Mouse (Mus musculus) hindbrain, embryonic 12.5 days (tissue): ENCODE data around the gene Rbms1. TPM values are rescaled to one million over a fixed set of nuclear protein-coding genes. Genes with fewer than 3 reads are reported as not detected.

Source experiments
- ATAC-seq: fragments of 200-750 bp; cut with Nextera tagmentation; 2 replicates; pipeline ENCODE4 v1.8.0; 2017; ENCODE audit warnings: moderate TSS enrichment; ENCODE audit not compliant: low FRiP score
- H3K27ac ChIP-seq: fragments of 300-500 bp; sonication (generic); 2 replicates; pipeline ENCODE4 v1.5.1; 2016; ENCODE audit warnings: mild to moderate bottlenecking
- H3K27me3 ChIP-seq: fragments of 300-500 bp; sonication (generic); 2 replicates; pipeline ENCODE4 v1.6.1; 2016; ENCODE audit warnings: mild to moderate bottlenecking
- H3K36me3 ChIP-seq: fragments of 300-500 bp; sonication (generic); 2 replicates; pipeline ENCODE4 v1.6.1; 2016; ENCODE audit warnings: mild to moderate bottlenecking
- H3K4me1 ChIP-seq: fragments of 300-500 bp; sonication (generic); 2 replicates; pipeline ENCODE4 v1.6.1; 2016
- H3K4me2 ChIP-seq: fragments of 300-500 bp; sonication (generic); replicated peaks from 2 replicates; pipeline ENCODE4 v1.6.1; 2016; ENCODE audit warnings: mild to moderate bottlenecking
- H3K4me3 ChIP-seq: fragments of 300-500 bp; sonication (generic); 2 replicates; pipeline ENCODE4 v1.5.1; 2016; ENCODE audit warnings: mild to moderate bottlenecking
- H3K9ac ChIP-seq: fragments of 300-500 bp; sonication (generic); 2 replicates; pipeline ENCODE4 v1.6.1; 2016; ENCODE audit warnings: mild to moderate bottlenecking, moderate library complexity
- H3K9me3 ChIP-seq: fragments of 300-500 bp; sonication (generic); replicated peaks from 2 replicates; pipeline ENCODE4 v1.6.1; 2016; ENCODE audit warnings: mild to moderate bottlenecking
- WGBS: fragments of 180-500 bp; shearing (Covaris S2); methylation state at CpG from one replicate; pipeline ENCODE4 v1.1.7; 2016; 5-methylcytosine and 5-hydroxymethylcytosine counted together
- polyA plus RNA-seq: library from polyadenylated mRNA; unstranded; fragments of >200 nt; fragmentation: Nextera tagmentation; extraction: Ambion mirVana; gene quantifications from 2 replicates; pipeline ENCODE4 v1.2.1, GENCODE M21; 2016

The Rbms1 gene
- polyA plus RNA-seq, 1 experiment from 2014 or later: 74.1 TPM

- H3K9me3 ChIP-seq: no peaks in the 10 kb centered on the region
- no peak overlapping the region for H3K4me3 ChIP-seq
- H3K9ac ChIP-seq: no peak overlapping the region
- H3K27ac ChIP-seq: no peak overlapping the region
- H3K4me2 ChIP-seq: no peak overlapping the region
- WGBS: 81% methylated on average over 12 of the region's 12 CpGs
- H3K36me3 ChIP-seq: no peaks in the 10 kb centered on the region
- ATAC-seq: no peak
- no peaks in the 10 kb centered on the region for H3K27me3 ChIP-seq
- H3K4me1 ChIP-seq: peaks cover 20% of the 10 kb centered on the region
Observed at GRCm38 (mm10) chr2:60869001-60869743, 93.8 kb downstream of the Rbms1 start.

- Histone ChIP-seq H3K4me3 (no peak overlapping the region), H3K27me3 (no peaks in the 10 kb centered on the region), H3K4me1 (peaks cover 23% of the 10 kb centered on the region), H3K9me3 (no peaks in the 10 kb centered on the region), H3K4me2 (no peak overlapping the region), H3K27ac (no peak overlapping the region), H3K9ac (no peak overlapping the region), H3K36me3 (no peaks in the 10 kb centered on the region)
- no peak for ATAC-seq
- 89% methylated on average over 4 of the region's 4 CpGs for WGBS
Observed at GRCm38 (mm10) chr2:60868060-60868662, 94.8 kb downstream of the Rbms1 start.

GRCm38 (mm10) chr2:60867304-60867703, 95.7 kb downstream of the Rbms1 start:
- 97% methylated on average over 8 of the region's 8 CpGs for WGBS

GRCm38 (mm10) chr2:60865869-60866268, 97.1 kb downstream of the Rbms1 start:
- no peak for ATAC-seq
- peaks cover 8% of the 10 kb centered on the region for H3K4me1 ChIP-seq
- no peak overlapping the region for H3K4me3 ChIP-seq
- H3K27me3 ChIP-seq: no peaks in the 10 kb centered on the region
- H3K4me2 ChIP-seq: no peak overlapping the region
- H3K9me3 ChIP-seq: no peaks in the 10 kb centered on the region
- no peak overlapping the region for H3K9ac ChIP-seq
- no peaks in the 10 kb centered on the region for H3K36me3 ChIP-seq
- H3K27ac ChIP-seq: no peak overlapping the region
- WGBS: 79% methylated on average over 1 of the region's 1 CpGs

More at GRCm38 (mm10) chr2:60867304-60867703, 95.7 kb downstream of the Rbms1 start:
- Histone ChIP-seq H3K27me3 (no peaks in the 10 kb centered on the region), H3K9ac (no peak overlapping the region), H3K9me3 (no peaks in the 10 kb centered on the region), H3K36me3 (no peaks in the 10 kb centered on the region), H3K4me3 (no peak overlapping the region), H3K27ac (no peak overlapping the region), H3K4me2 (no peak overlapping the region), H3K4me1 (peaks cover 20% of the 10 kb centered on the region)
- ATAC-seq: no peak

- H3K9me3 ChIP-seq: no peaks in the 10 kb centered on the region
- 70% methylated on average over 5 of the region's 5 CpGs for WGBS
Observed at GRCm38 (mm10) chr2:60864977-60865376, 98.0 kb downstream of the Rbms1 start.

GRCm38 (mm10) chr2:60864256-60864795, 98.7 kb downstream of the Rbms1 start:
- Histone ChIP-seq H3K36me3 (no peaks in the 10 kb centered on the region), H3K27me3 (no peaks in the 10 kb centered on the region), H3K4me3 (no peak overlapping the region), H3K4me2 (no peak overlapping the region), H3K27ac (no peak overlapping the region), H3K9me3 (no peaks in the 10 kb centered on the region), H3K9ac (no peak overlapping the region), H3K4me1 (peaks cover 6% of the 10 kb centered on the region)
- ATAC-seq: no peak
- whole genome bisulfite sequencing: 84% methylated on average over 5 of the region's 5 CpGs

More at GRCm38 (mm10) chr2:60864977-60865376, 98.0 kb downstream of the Rbms1 start:
- ATAC-seq: no peak
- Histone ChIP-seq H3K4me3 (no peak overlapping the region), H3K9ac (no peak overlapping the region), H3K36me3 (no peaks in the 10 kb centered on the region), H3K4me2 (no peak overlapping the region), H3K27me3 (no peaks in the 10 kb centered on the region), H3K27ac (no peak overlapping the region), H3K4me1 (peaks cover 6% of the 10 kb centered on the region)

- H3K27me3 ChIP-seq: no peaks in the 10 kb centered on the region
- H3K36me3 ChIP-seq: no peaks in the 10 kb centered on the region
- H3K4me3 ChIP-seq: no peak overlapping the region
- H3K4me1 ChIP-seq: peaks cover 6% of the 10 kb centered on the region
- no peak overlapping the region for H3K9ac ChIP-seq
- H3K4me2 ChIP-seq: no peak overlapping the region
- no peak for ATAC-seq
- 97% methylated on average over 2 of the region's 2 CpGs for WGBS
- no peaks in the 10 kb centered on the region for H3K9me3 ChIP-seq
- no peak overlapping the region for H3K27ac ChIP-seq
Observed at GRCm38 (mm10) chr2:60863827-60864226, 99.2 kb downstream of the Rbms1 start.

- Histone ChIP-seq H3K9ac (no peak overlapping the region), H3K27me3 (no peaks in the 10 kb centered on the region), H3K27ac (no peak overlapping the region), H3K4me2 (no peak overlapping the region), H3K4me1 (peaks cover 6% of the 10 kb centered on the region), H3K36me3 (no peaks in the 10 kb centered on the region), H3K9me3 (no peaks in the 10 kb centered on the region), H3K4me3 (no peak overlapping the region)
- 96% methylated on average over 8 of the region's 8 CpGs for WGBS
- ATAC-seq: no peak
Observed at GRCm38 (mm10) chr2:60862913-60863711, 99.9 kb downstream of the Rbms1 start.

GRCm38 (mm10) chr2:60858116-60858515, 104.9 kb downstream of the Rbms1 start:
- no peak overlapping the region for H3K4me2 ChIP-seq
- 96% methylated on average over 1 of the region's 1 CpGs for WGBS
- no peaks in the 10 kb centered on the region for H3K9me3 ChIP-seq
- H3K9ac ChIP-seq: no peak overlapping the region
- no peaks in the 10 kb centered on the region for H3K36me3 ChIP-seq
- H3K27ac ChIP-seq: no peak overlapping the region
- no peak overlapping the region for H3K4me3 ChIP-seq
- no peak for ATAC-seq
- 0 out of 2 replicates have a peak, but pooled peaks cover 3% of the 10 kb centered on the region for H3K4me1 ChIP-seq
- H3K27me3 ChIP-seq: no peaks in the 10 kb centered on the region

GRCm38 (mm10) chr2:60856097-60856496, 106.9 kb downstream of the Rbms1 start:
- Histone ChIP-seq H3K9me3 (no peaks in the 10 kb centered on the region), H3K27me3 (no peaks in the 10 kb centered on the region), H3K4me3 (no peak overlapping the region), H3K4me1 (0 out of 2 replicates have a peak, but pooled peaks cover 3% of the 10 kb centered on the region), H3K9ac (no peak overlapping the region), H3K4me2 (no peak overlapping the region), H3K36me3 (no peaks in the 10 kb centered on the region), H3K27ac (no peak overlapping the region)
- 85% methylated on average over 2 of the region's 2 CpGs for WGBS
- ATAC-seq: no peak

- Histone ChIP-seq H3K36me3 (no peaks in the 10 kb centered on the region), H3K4me3 (no peak overlapping the region), H3K4me2 (no peak overlapping the region), H3K27me3 (no peaks in the 10 kb centered on the region), H3K9me3 (no peaks in the 10 kb centered on the region), H3K4me1 (peaks cover 8% of the 10 kb centered on the region; the same call in 1 of the 2 replicates), H3K27ac (no peak overlapping the region), H3K9ac (no peak overlapping the region)
- ATAC-seq: no peak
- WGBS: 44% methylated on average over 4 of the region's 4 CpGs
Observed at GRCm38 (mm10) chr2:60855006-60855405, 108.0 kb downstream of the Rbms1 start.

GRCm38 (mm10) chr2:60851898-60852297, 111.1 kb downstream of the Rbms1 start:
- H3K4me1 ChIP-seq: peaks cover 8% of the 10 kb centered on the region; the same call in 1 of the 2 replicates
- WGBS: 81% methylated on average over 3 of the region's 3 CpGs
- H3K9ac ChIP-seq: no peak overlapping the region
- no peak overlapping the region for H3K27ac ChIP-seq
- no peaks in the 10 kb centered on the region for H3K36me3 ChIP-seq
- H3K4me3 ChIP-seq: no peak overlapping the region
- no peaks in the 10 kb centered on the region for H3K27me3 ChIP-seq
- no peak for ATAC-seq
- H3K4me2 ChIP-seq: no peak overlapping the region
- H3K9me3 ChIP-seq: no peaks in the 10 kb centered on the region
